Mouse (Mus musculus) spleen, adult 2 months (tissue): ENCODE results near the gene Calhm3.

Experiments used
- CTCF ChIP-seq: fragments of 200-500 bp; IDR thresholded peaks from 2 replicates; pipeline ENCODE4 v1.5.1; 2011; ENCODE audit warnings: mild to moderate bottlenecking, inconsistent platforms; ENCODE audit not compliant: insufficient read depth, insufficient read length, insufficient replicate concordance; ENCODE audit errors: extremely low read depth
- POLR2A ChIP-seq: fragments of 200-500 bp; IDR thresholded peaks from 2 replicates; pipeline ENCODE4 v1.6.1; 2011; ENCODE audit warnings: low read depth, low read length, inconsistent platforms

- TF ChIP-seq POLR2A (no peak), CTCF (no peak)
Observed at GRCm38 (mm10) chr19:47203042-47203441, 45.5 kb upstream of the Calhm3 start.
